Mouse (Mus musculus): ENCODE measurements at regions not wholly inside any gene's neighbourhood (a gene's known extent, or its start where the extent isn't known, plus 50 kb on each side); places are given as distances from the start of the nearest gene placed in this dataset.

- TF ChIP-seq EP300 (IDR thresholded peaks at IDR 0.05) (no peak), CTCF (IDR thresholded peaks at IDR 0.05) (no peak)
- no peaks in the 10 kb centered on the region for H3K27me3 ChIP-seq (replicated peaks; ENCODE audit: insufficient read depth, low read length)
- H3K4me2 ChIP-seq (replicated peaks; ENCODE audit: low read depth, low read length), result no peak overlapping the region
- DNase-seq (ENCODE audit: low spot score), result no peak
- WGBS, result 70% methylated on average over 2 of the region's 2 CpGs
- no peak overlapping the region for H3K4me3 ChIP-seq (ENCODE audit: low read depth, low read length)
- H3K9ac ChIP-seq (replicated peaks; ENCODE audit: low read depth), result no peak overlapping the region
- H3K36me3 ChIP-seq (ENCODE audit: insufficient read depth, low read length), result no peaks in the 10 kb centered on the region
- ATAC-seq, result no peak
- H3K4me1 ChIP-seq (ENCODE audit: insufficient read depth, low read depth, low read length), result no peaks in the 10 kb centered on the region
- no peak overlapping the region for H3K27ac ChIP-seq (ENCODE audit: low read length)
- no peaks in the 10 kb centered on the region for H3K9me3 ChIP-seq (ENCODE audit: low read length)
Observed at GRCm38 (mm10) chr10:54448352-54449043, 372.1 kb upstream of the Man1a start.

- H3K9me3 ChIP-seq (ENCODE audit: low read length), result no peaks in the 10 kb centered on the region
- WGBS, result 21% methylated on average over 5 of the region's 5 CpGs
- DNase-seq (ENCODE audit: low spot score), result peak; percentile 11
- no peaks in the 10 kb centered on the region for H3K4me1 ChIP-seq (ENCODE audit: insufficient read depth, low read depth, low read length)
- no peak overlapping the region for H3K9ac ChIP-seq (replicated peaks; ENCODE audit: low read depth)
- no peak overlapping the region for H3K4me3 ChIP-seq (ENCODE audit: low read depth, low read length)
- ATAC-seq, result no peak
- TF ChIP-seq CTCF (IDR thresholded peaks at IDR 0.05) (no peak), EP300 (IDR thresholded peaks at IDR 0.05) (no peak)
- H3K36me3 ChIP-seq (ENCODE audit: insufficient read depth, low read length), result no peaks in the 10 kb centered on the region
- no peak overlapping the region for H3K4me2 ChIP-seq (replicated peaks; ENCODE audit: low read depth, low read length)
- no peaks in the 10 kb centered on the region for H3K27me3 ChIP-seq (replicated peaks; ENCODE audit: insufficient read depth, low read length)
- no peak overlapping the region for H3K27ac ChIP-seq (ENCODE audit: low read length)
Observed at GRCm38 (mm10) chr10:54403223-54403926, 327.0 kb upstream of the Man1a start.

- no peaks in the 10 kb centered on the region for H3K27me3 ChIP-seq (replicated peaks; ENCODE audit: insufficient read depth, low read length)
- H3K4me3 ChIP-seq (ENCODE audit: low read depth, low read length), result no peak overlapping the region
- no peak overlapping the region for H3K4me2 ChIP-seq (replicated peaks; ENCODE audit: low read depth, low read length)
- no peak overlapping the region for H3K9ac ChIP-seq (replicated peaks; ENCODE audit: low read depth)
- no peak for ATAC-seq
- H3K36me3 ChIP-seq (ENCODE audit: insufficient read depth, low read length), result no peaks in the 10 kb centered on the region
- H3K4me1 ChIP-seq (ENCODE audit: insufficient read depth, low read depth, low read length), result no peaks in the 10 kb centered on the region
- DNase-seq (ENCODE audit: low spot score), result no peak
- H3K9me3 ChIP-seq (ENCODE audit: low read length), result no peaks in the 10 kb centered on the region
- WGBS, result 74% methylated on average over 2 of the region's 2 CpGs
- TF ChIP-seq CTCF (IDR thresholded peaks at IDR 0.05) (no peak), EP300 (IDR thresholded peaks at IDR 0.05) (no peak)
- no peak overlapping the region for H3K27ac ChIP-seq (ENCODE audit: low read length)
Observed at GRCm38 (mm10) chr10:54383751-54384150, 307.3 kb upstream of the Man1a start.

GRCm38 (mm10) chr10:54381530-54381929, 305.1 kb upstream of the Man1a start:
- Histone ChIP-seq H3K4me2 (replicated peaks; ENCODE audit: low read depth, low read length) (no peak overlapping the region), H3K4me3 (ENCODE audit: low read depth, low read length) (no peak overlapping the region), H3K27ac (ENCODE audit: low read length) (no peak overlapping the region), H3K9ac (replicated peaks; ENCODE audit: low read depth) (no peak overlapping the region), H3K27me3 (replicated peaks; ENCODE audit: insufficient read depth, low read length) (no peaks in the 10 kb centered on the region), H3K9me3 (ENCODE audit: low read length) (no peaks in the 10 kb centered on the region), H3K4me1 (ENCODE audit: insufficient read depth, low read depth, low read length) (no peaks in the 10 kb centered on the region), H3K36me3 (ENCODE audit: insufficient read depth, low read length) (no peaks in the 10 kb centered on the region)
- TF ChIP-seq CTCF (IDR thresholded peaks at IDR 0.05) (no peak), EP300 (IDR thresholded peaks at IDR 0.05) (no peak)
- no peak for ATAC-seq
- 75% methylated on average over 2 of the region's 2 CpGs for WGBS
- DNase-seq (ENCODE audit: low spot score), result no peak

- Histone ChIP-seq H3K4me3 (ENCODE audit: low read depth, low read length) (no peak overlapping the region), H3K27ac (ENCODE audit: low read length) (no peak overlapping the region), H3K4me1 (ENCODE audit: insufficient read depth, low read depth, low read length) (no peaks in the 10 kb centered on the region), H3K36me3 (ENCODE audit: insufficient read depth, low read length) (no peaks in the 10 kb centered on the region), H3K9me3 (ENCODE audit: low read length) (no peaks in the 10 kb centered on the region), H3K4me2 (replicated peaks; ENCODE audit: low read depth, low read length) (no peak overlapping the region), H3K27me3 (replicated peaks; ENCODE audit: insufficient read depth, low read length) (no peaks in the 10 kb centered on the region), H3K9ac (replicated peaks; ENCODE audit: low read depth) (no peak overlapping the region)
- ATAC-seq, result no peak
- no peak for DNase-seq (ENCODE audit: low spot score)
- 85% methylated on average over 3 of the region's 3 CpGs for WGBS
- TF ChIP-seq EP300 (IDR thresholded peaks at IDR 0.05), result no peak
- TF ChIP-seq CTCF (IDR thresholded peaks at IDR 0.05), result no peak
Observed at GRCm38 (mm10) chr10:54369158-54369557, 292.7 kb upstream of the Man1a start.

GRCm38 (mm10) chr10:54365315-54365714, 288.9 kb upstream of the Man1a start:
- no peak overlapping the region for H3K27ac ChIP-seq (ENCODE audit: low read length)

More at GRCm38 (mm10) chr10:54365315-54365714, 288.9 kb upstream of the Man1a start:
- Histone ChIP-seq H3K9me3 (ENCODE audit: low read length) (no peaks in the 10 kb centered on the region), H3K36me3 (ENCODE audit: insufficient read depth, low read length) (no peaks in the 10 kb centered on the region), H3K4me3 (ENCODE audit: low read depth, low read length) (no peak overlapping the region), H3K4me1 (ENCODE audit: insufficient read depth, low read depth, low read length) (no peaks in the 10 kb centered on the region), H3K9ac (replicated peaks; ENCODE audit: low read depth) (no peak overlapping the region), H3K4me2 (replicated peaks; ENCODE audit: low read depth, low read length) (no peak overlapping the region), H3K27me3 (replicated peaks; ENCODE audit: insufficient read depth, low read length) (no peaks in the 10 kb centered on the region)
- ATAC-seq (no peak), DNase-seq (ENCODE audit: low spot score) (no peak)
- TF ChIP-seq CTCF (IDR thresholded peaks at IDR 0.05) (no peak), EP300 (IDR thresholded peaks at IDR 0.05) (no peak)
- WGBS, result 54% methylated on average over 4 of the region's 4 CpGs

Measured in lung, postnatal 0 days (tissue).